Mouse (Mus musculus) testis, adult 2 months (tissue): ENCODE data around the gene Tmem63c.

Experiments used
- CTCF ChIP-seq: fragments of 200-500 bp; IDR thresholded peaks from 2 replicates; pipeline ENCODE4 v1.5.1; 2012; ENCODE audit warnings: low read depth, mild to moderate bottlenecking, inconsistent platforms, low read length, moderate library complexity; ENCODE audit not compliant: control insufficient read depth, insufficient read depth, insufficient replicate concordance
- POLR2A ChIP-seq: fragments of 200-500 bp; IDR thresholded peaks from 2 replicates; pipeline ENCODE4 v1.6.1; 2012; ENCODE audit warnings: low read depth, mild to moderate bottlenecking, inconsistent platforms, low read length, moderate library complexity; ENCODE audit not compliant: control insufficient read depth

DNA sequence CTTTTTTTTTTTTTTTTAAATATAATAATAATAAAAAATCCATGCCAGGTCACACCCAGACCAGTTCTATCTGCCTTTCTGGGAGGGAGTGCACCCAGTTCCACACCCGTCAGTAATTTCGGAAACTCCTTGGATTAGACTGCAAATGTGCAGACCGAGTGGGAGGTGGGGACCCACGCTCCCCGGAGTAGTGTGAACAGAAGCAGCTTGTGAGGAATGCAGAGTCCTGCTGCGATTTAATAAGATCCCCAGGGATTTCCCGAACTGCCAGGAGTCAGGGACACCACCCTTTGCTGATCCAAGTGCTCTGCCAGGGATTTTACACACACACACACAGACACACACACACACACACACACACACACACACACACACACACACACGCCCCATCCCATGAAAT is 47.4 kb upstream of the Tmem63c start:
- TF ChIP-seq CTCF (no peak), POLR2A (no peak)
